ENCODE assay signal across 21 mouse cellular contexts in genomic region chr8:91524865-91525250, GRCm38 (mm10).
DNase-seq lines count a peak whose midpoint lies in the region; ATAC-seq lines count a peak whose summit lies in the region.
"Had no signal": no experiment of that assay in that cellular context is flagged by ENCODE, and none has a peak within 500 bp of the region (broad histone marks: within the 10 kb centered on the region; RNA-seq: fewer than 3 reads in every experiment).

No protein-coding gene starts in this region.

- H3K4me2 ChIP-seq in forebrain, embryonic 16.5 days (ENCODE audit: low read length) = no peak overlapping the region
- no peak overlapping the region for H3K4me2 ChIP-seq in midbrain, embryonic 15.5 days
- H3K4me2 ChIP-seq in neural tube, embryonic 12.5 days (replicated peaks) = peak overlapping the region; percentile 27; the same call in 1 of the 2 replicates
- H3K4me2 ChIP-seq: embryonic facial prominence, embryonic 15.5 days; forebrain, embryonic 15.5 days; heart, embryonic 12.5 days; hindbrain, embryonic 13.5 days had no signal

- peak overlapping the region; percentile 10; the same call in 1 of the 2 replicates for H3K4me3 ChIP-seq in forebrain, embryonic 10.5 days
- no peak overlapping the region for H3K4me3 ChIP-seq in forebrain, embryonic 16.5 days (replicated peaks; ENCODE audit: low read length)
- H3K4me3 ChIP-seq in midbrain, embryonic 10.5 days = peak overlapping the region; percentile 18; the same call in 1 of the 2 replicates
- no peak overlapping the region for H3K4me3 ChIP-seq in midbrain, embryonic 15.5 days
- H3K4me3 ChIP-seq in neural tube, embryonic 12.5 days = no peak overlapping the region
- H3K4me3 ChIP-seq: embryonic facial prominence, embryonic 15.5 days; erythroblast, embryonic 14.5 days; forebrain, embryonic 15.5 days; heart, adult 2 months; heart, embryonic 12.5 days; hindbrain, embryonic 13.5 days had no signal

- DNase-seq in forebrain, embryonic 10.5 days (ENCODE audit: extremely low spot score, low spot score) = no peak
- DNase-seq in midbrain, embryonic 10.5 days (ENCODE audit: low spot score) = no peak
- no peak for DNase-seq in neural tube, embryonic 10.5 days (ENCODE audit: extremely low spot score, low spot score)
- no peak for DNase-seq in kidney, adult 9 months
- DNase-seq: adrenal gland, adult 8-10 months; adrenal gland, postnatal 36 days; B cell, adult 2 months; cerebellum, adult 2 months; cerebellum, postnatal 10 days; gastrocnemius, postnatal 10 days; heart, adult 2 months had no signal

- H3K27me3 ChIP-seq in forebrain, embryonic 10.5 days (ENCODE audit: poor library complexity, severe bottlenecking) = peaks cover 99% of the 10 kb centered on the region
- peaks cover 2% of the 10 kb centered on the region; the same call in 1 of the 2 replicates for H3K27me3 ChIP-seq in forebrain, embryonic 16.5 days (replicated peaks; ENCODE audit: control insufficient read depth, insufficient read depth, low read length)
- peaks cover 94% of the 10 kb centered on the region for H3K27me3 ChIP-seq in midbrain, embryonic 10.5 days (ENCODE audit: low read depth, poor library complexity, severe bottlenecking)
- peaks cover 7% of the 10 kb centered on the region; the same call in 1 of the 2 replicates for H3K27me3 ChIP-seq in midbrain, embryonic 15.5 days (replicated peaks)
- H3K27me3 ChIP-seq in neural tube, embryonic 12.5 days (replicated peaks) = peaks cover 33% of the 10 kb centered on the region; the same call in 1 of the 2 replicates
- H3K27me3 ChIP-seq: embryonic facial prominence, embryonic 15.5 days; heart, embryonic 12.5 days had no signal

- H3K27ac ChIP-seq in forebrain, embryonic 10.5 days = no peak overlapping the region
- H3K27ac ChIP-seq in forebrain, embryonic 16.5 days (ENCODE audit: low read length) = no peak overlapping the region
- peak overlapping the region; percentile 74 for H3K27ac ChIP-seq in midbrain, embryonic 10.5 days (replicated peaks)
- no peak overlapping the region for H3K27ac ChIP-seq in midbrain, embryonic 15.5 days
- no peak overlapping the region for H3K27ac ChIP-seq in neural tube, embryonic 12.5 days
- H3K27ac ChIP-seq: embryonic facial prominence, embryonic 15.5 days; forebrain, embryonic 15.5 days; heart, adult 2 months; hindbrain, embryonic 13.5 days had no signal

- peaks cover 48% of the 10 kb centered on the region for H3K4me1 ChIP-seq in forebrain, embryonic 10.5 days
- peaks cover 10% of the 10 kb centered on the region for H3K4me1 ChIP-seq in forebrain, embryonic 16.5 days (replicated peaks; ENCODE audit: control insufficient read depth, insufficient read depth, low read length)
- H3K4me1 ChIP-seq in midbrain, embryonic 10.5 days = peaks cover 52% of the 10 kb centered on the region
- H3K4me1 ChIP-seq in midbrain, embryonic 15.5 days = peaks cover 5% of the 10 kb centered on the region
- H3K4me1 ChIP-seq in neural tube, embryonic 12.5 days = peaks cover 33% of the 10 kb centered on the region

- ATAC-seq in forebrain, embryonic 16.5 days = no peak
- no peak for ATAC-seq in midbrain, embryonic 15.5 days (replicated peaks)
- ATAC-seq in neural tube, embryonic 12.5 days (ENCODE audit: low FRiP score, low read depth) = no peak
- ATAC-seq: CD4-positive, CD25-positive, alpha-beta regulatory T cell, adult 4 months; forebrain, embryonic 15.5 days had no signal

- H3K9ac ChIP-seq in forebrain, embryonic 16.5 days (replicated peaks; ENCODE audit: low read depth, low read length) = no peak overlapping the region
- H3K9ac ChIP-seq in midbrain, embryonic 15.5 days = no peak overlapping the region
- no peak overlapping the region for H3K9ac ChIP-seq in neural tube, embryonic 12.5 days
- H3K9ac ChIP-seq: embryonic facial prominence, embryonic 15.5 days; forebrain, embryonic 15.5 days; heart, embryonic 12.5 days had no signal

- H3K9me3 ChIP-seq in forebrain, embryonic 10.5 days = no peaks in the 10 kb centered on the region
- H3K9me3 ChIP-seq in forebrain, embryonic 16.5 days (ENCODE audit: control insufficient read depth, low read length) = no peaks in the 10 kb centered on the region
- H3K9me3 ChIP-seq in midbrain, embryonic 10.5 days (replicated peaks) = no peaks in the 10 kb centered on the region
- no peaks in the 10 kb centered on the region for H3K9me3 ChIP-seq in midbrain, embryonic 15.5 days
- H3K9me3 ChIP-seq in neural tube, embryonic 12.5 days = no peaks in the 10 kb centered on the region
- H3K9me3 ChIP-seq: embryonic facial prominence, embryonic 15.5 days; forebrain, embryonic 15.5 days; G1E; heart, embryonic 12.5 days; hindbrain, embryonic 13.5 days had no signal

- 18% methylated on average over 4 of the region's 4 CpGs for WGBS in forebrain, embryonic 10.5 days
- 19% methylated on average over 4 of the region's 4 CpGs for WGBS in forebrain, embryonic 16.5 days
- 19% methylated on average over 4 of the region's 4 CpGs for WGBS in midbrain, embryonic 10.5 days
- 12% methylated on average over 4 of the region's 4 CpGs for WGBS in midbrain, embryonic 15.5 days
- 11% methylated on average over 4 of the region's 4 CpGs for WGBS in neural tube, embryonic 12.5 days

- peaks cover 14% of the 10 kb centered on the region for H3K36me3 ChIP-seq in forebrain, embryonic 10.5 days (replicated peaks)
- H3K36me3 ChIP-seq in forebrain, embryonic 16.5 days (ENCODE audit: control insufficient read depth, insufficient read depth) = no peaks in the 10 kb centered on the region
- peaks cover 4% of the 10 kb centered on the region; the same call in 1 of the 2 replicates for H3K36me3 ChIP-seq in midbrain, embryonic 10.5 days
- no peaks in the 10 kb centered on the region for H3K36me3 ChIP-seq in midbrain, embryonic 15.5 days (replicated peaks)
- no peaks in the 10 kb centered on the region; the same call in 1 of the 2 replicates for H3K36me3 ChIP-seq in neural tube, embryonic 12.5 days
- H3K36me3 ChIP-seq: forebrain, embryonic 15.5 days; heart, embryonic 12.5 days; hindbrain, embryonic 13.5 days had no signal

Comparison
In these comparisons a context has a peak if more than half of its experiments do, and no peak if none do; other contexts are left out.
1. H3K4me3 ChIP-seq: peak in forebrain, embryonic 10.5 days (single experiment) and midbrain, embryonic 10.5 days (single experiment); none in forebrain, embryonic 16.5 days (single experiment), midbrain, embryonic 15.5 days (single experiment) and neural tube, embryonic 12.5 days (single experiment).